Mouse (Mus musculus) cerebellum, adult 2 months (tissue): Measurements from ENCODE around the gene Gm128. TPM values are rescaled to one million over a fixed set of nuclear protein-coding genes. Genes with fewer than 3 reads are reported as not detected.

Source experiments
- DNase-seq, 2 experiments: peaks; one replicate each; pipeline ENCODE4 v3.0.0; 2021
- H3K27ac ChIP-seq: fragments of 200-500 bp; 2 replicates; pipeline ENCODE4 v1.5.1; 2012; ENCODE audit warnings: low read length, control low read depth, inconsistent platforms; ENCODE audit not compliant: insufficient read depth
- H3K27me3 ChIP-seq: fragments of 200-500 bp; 2 replicates; pipeline ENCODE4 v1.6.1; 2012; ENCODE audit warnings: inconsistent platforms, mild to moderate bottlenecking, low read length, moderate library complexity; ENCODE audit not compliant: control insufficient read depth, insufficient read depth
- H3K4me1 ChIP-seq: fragments of 200-500 bp; 2 replicates; pipeline ENCODE4 v1.6.1; 2011; ENCODE audit warnings: low read length; ENCODE audit not compliant: control insufficient read depth, insufficient read depth
- H3K4me3 ChIP-seq: fragments of 200-500 bp; replicated peaks from 2 replicates; pipeline ENCODE3; 2011; ENCODE audit warnings: mild to moderate bottlenecking, low read depth, low read length, control low read depth; ENCODE audit not compliant: insufficient read depth
- CTCF ChIP-seq: fragments of 200-500 bp; IDR thresholded peaks from 2 replicates; pipeline ENCODE4 v1.5.1; 2011; ENCODE audit warnings: low read depth, mild to moderate bottlenecking, control low read depth, low read length, moderate library complexity, borderline replicate concordance; ENCODE audit not compliant: insufficient read depth
- POLR2A ChIP-seq: fragments of 200-500 bp; IDR thresholded peaks from 2 replicates; pipeline ENCODE4 v1.6.1; 2011; ENCODE audit warnings: low read length, control low read depth, borderline replicate concordance; ENCODE audit not compliant: insufficient read depth
- WGBS: fragments of 180-500 bp; shearing (Covaris S2); methylation state at CpG from one replicate; pipeline ENCODE4 v1.1.7; 2018; 5-methylcytosine and 5-hydroxymethylcytosine counted together
- polyA plus RNA-seq: library from polyadenylated mRNA; depleted of rRNA; stranded (reverse); fragments of >200 nt; gene quantifications from 2 replicates; pipeline ENCODE4 v1.2.3, GENCODE M21; 2012

Gene Gm128
- polyA plus RNA-seq, 1 experiment = 0.75 TPM

GRCm38 (mm10) chr3:95284501-95285281, 43.3 kb upstream of the Gm128 start:
- Histone ChIP-seq H3K4me1 (peaks cover 12% of the 10 kb centered on the region), H3K27ac (peak overlapping the region; percentile 83), H3K4me3 (peak overlapping the region; percentile 84), H3K27me3 (no peaks in the 10 kb centered on the region)
- DNase-seq = no peak
- 20% methylated on average over 12 of the region's 12 CpGs for WGBS
- TF ChIP-seq POLR2A (no peak), CTCF (no peak)

GRCm38 (mm10) chr3:95284062-95284461, 42.7 kb upstream of the Gm128 start:
- Histone ChIP-seq H3K4me3 (peak overlapping the region; percentile 84), H3K27me3 (no peaks in the 10 kb centered on the region), H3K27ac (peak overlapping the region; percentile 83), H3K4me1 (peaks cover 11% of the 10 kb centered on the region)
- TF ChIP-seq POLR2A = no peak
- no peak for TF ChIP-seq CTCF
- WGBS = 3% methylated on average over 1 of the region's 1 CpGs
- no peak for DNase-seq

- H3K27ac ChIP-seq = peak overlapping the region; percentile 97
- H3K27me3 ChIP-seq = no peaks in the 10 kb centered on the region
- no peak for DNase-seq
- peak overlapping the region; percentile 84 for H3K4me3 ChIP-seq
- H3K4me1 ChIP-seq = peaks cover 11% of the 10 kb centered on the region
- WGBS = under 1% methylated on average over 7 of the region's 7 CpGs
- TF ChIP-seq CTCF = no peak
- TF ChIP-seq POLR2A = no peak
These were observed 42.2 kb upstream of the Gm128 start for GRCm38 (mm10) chr3:95283589-95283941.

DNA sequence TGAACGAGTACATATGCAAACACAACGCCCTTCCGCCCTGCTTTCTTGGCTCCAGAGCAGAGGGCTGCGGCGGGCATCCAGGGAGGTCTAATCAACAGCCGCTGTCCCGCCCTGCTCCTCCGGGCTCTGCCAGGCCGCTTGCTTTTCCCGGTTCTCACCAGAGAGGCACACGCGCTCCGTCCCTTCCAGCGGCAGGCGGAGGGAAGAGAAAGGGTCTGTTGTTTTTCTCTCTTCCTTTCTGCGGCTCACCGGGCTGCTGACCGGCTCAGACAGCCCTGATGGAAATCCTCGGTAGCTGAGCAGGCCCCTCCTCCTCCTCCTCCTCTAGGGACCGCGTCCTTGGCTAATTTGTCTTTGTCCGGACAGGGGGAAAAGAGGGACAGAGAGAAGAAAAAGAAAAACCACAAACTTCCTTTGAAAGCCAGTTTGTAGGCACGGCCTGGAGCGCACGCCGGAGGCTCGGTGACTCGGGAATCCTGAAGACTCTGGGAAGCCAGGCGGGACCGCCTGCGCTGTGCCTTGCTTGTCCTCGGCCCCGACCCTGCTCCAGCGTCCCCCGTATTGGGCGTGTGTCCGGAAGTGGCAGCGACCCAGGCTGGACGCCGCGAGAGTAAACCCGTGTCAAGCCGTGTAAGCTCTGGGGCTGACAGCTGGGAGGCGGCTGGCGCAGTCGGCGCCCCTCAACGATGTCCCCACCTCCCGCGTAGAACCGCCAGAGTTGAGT, 41.6 kb upstream of the Gm128 start:
- DNase-seq = peak; percentile 87 to 88

GRCm38 (mm10) chr3:95282381-95282864, 41.0 kb upstream of the Gm128 start:
- Histone ChIP-seq H3K4me1 (peaks cover 9% of the 10 kb centered on the region; the same call in 1 of the 2 replicates), H3K4me3 (peak overlapping the region; percentile 84), H3K27ac (peak overlapping the region; percentile 97), H3K27me3 (no peaks in the 10 kb centered on the region)
- WGBS = under 1% methylated on average over 11 of the region's 11 CpGs
- peak in 1 of 2 experiments; percentile 54 for DNase-seq
- no peak for TF ChIP-seq POLR2A
- no peak for TF ChIP-seq CTCF

More for the DNA sequence above, 41.6 kb upstream of the Gm128 start:
- Histone ChIP-seq H3K4me3 (peak overlapping the region; percentile 84), H3K27ac (peak overlapping the region; percentile 97), H3K4me1 (peaks cover 10% of the 10 kb centered on the region), H3K27me3 (no peaks in the 10 kb centered on the region)
- TF ChIP-seq POLR2A (peak; percentile 79), CTCF (peak; percentile 21; the same call in 1 of the 2 replicates)
- under 1% methylated on average over 51 of the region's 51 CpGs for WGBS

- peak within 1 kb of the TSS; percentile 84 for H3K4me3 ChIP-seq
- TF ChIP-seq CTCF (no peak), POLR2A (peak; percentile 70; the same call in 1 of the 2 replicates)
- peaks cover 16% of the 10 kb centered on the region for H3K4me1 ChIP-seq
- peak within 1 kb of the TSS; percentile 97 for H3K27ac ChIP-seq
- H3K27me3 ChIP-seq = no peaks in the 10 kb centered on the region
- WGBS = under 1% methylated on average over 53 of the region's 53 CpGs
- peak; percentile 99 for DNase-seq
These were observed 40.1 kb upstream of the Gm128 start, which contains the start of the genes Mindy1 and Prune1 for GRCm38 (mm10) chr3:95281216-95282126. TSS of gene Mindy1 (plus strand) at chr3:95281345. TSS of gene Prune1 (minus strand) at chr3:95282076.

GRCm38 (mm10) chr3:95280747-95281146, 39.3 kb upstream of the Gm128 start:
- Histone ChIP-seq H3K27ac (peak overlapping the region; percentile 93), H3K4me1 (peaks cover 17% of the 10 kb centered on the region), H3K4me3 (peak overlapping the region; percentile 75), H3K27me3 (no peaks in the 10 kb centered on the region)
- DNase-seq = peak in 1 of 2 experiments; percentile 55
- WGBS = 7% methylated on average over 8 of the region's 8 CpGs
- TF ChIP-seq POLR2A (no peak), CTCF (no peak)
